22 mouse cellular contexts compared by ENCODE assay signal in genomic region chr11:113661835-113662351, GRCm38 (mm10). TPM values are rescaled to one million over a fixed set of nuclear protein-coding genes. Genes with fewer than 3 reads are reported as not detected.
A peak's percentile ranks its signal among the peaks of the same experiment; 100 is the strongest.
DNase-seq lines count a peak whose midpoint lies in the region; ATAC-seq lines count a peak whose summit lies in the region.
"Had no signal": no experiment of that assay in that cellular context is flagged by ENCODE, and none has a peak within 500 bp of the region (broad histone marks: within the 10 kb centered on the region; RNA-seq: fewer than 3 reads in every experiment).

No protein-coding gene starts in this region.

- no peaks in the 10 kb centered on the region for H3K27me3 ChIP-seq in forebrain, embryonic 11.5 days (ENCODE audit: control insufficient read depth, insufficient read depth, low read length)
- H3K27me3 ChIP-seq in forebrain, embryonic 10.5 days (ENCODE audit: poor library complexity, severe bottlenecking), result no peaks in the 10 kb centered on the region
- H3K27me3 ChIP-seq: CH12.LX; embryonic facial prominence, embryonic 12.5 days; forebrain, embryonic 13.5 days; heart, embryonic 13.5 days; hindbrain, embryonic 12.5 days had no signal

- WGBS in forebrain, embryonic 11.5 days, result 95% methylated on average over 18 of the region's 18 CpGs
- WGBS in forebrain, embryonic 10.5 days, result 95% methylated on average over 18 of the region's 18 CpGs

- H3K9me3 ChIP-seq in forebrain, embryonic 11.5 days (ENCODE audit: control insufficient read depth, low read length), result no peaks in the 10 kb centered on the region
- H3K9me3 ChIP-seq in forebrain, embryonic 10.5 days, result no peaks in the 10 kb centered on the region
- H3K9me3 ChIP-seq: embryonic facial prominence, embryonic 12.5 days; forebrain, embryonic 13.5 days; heart, embryonic 13.5 days; hindbrain, embryonic 12.5 days had no signal

- peak; percentile 46 for DNase-seq in forebrain, embryonic 11.5 days (ENCODE audit: low spot score)
- DNase-seq in forebrain, embryonic 10.5 days (ENCODE audit: extremely low spot score, low spot score), result no peak
- peak; percentile 91 for DNase-seq in heart, adult 11 months
- DNase-seq in heart, postnatal 36 days, result no peak
- no peak for DNase-seq in frontal cortex, postnatal 36 days (ENCODE audit: low spot score in 2 of 2)
- no peak for DNase-seq in frontal cortex, postnatal 25 days (ENCODE audit: low spot score in 2 of 2)
- DNase-seq: adrenal gland, adult 8-10 months; adrenal gland, postnatal 36 days; cerebellum, adult 11 months; gastrocnemius, postnatal 14 days; heart, postnatal 4 days; kidney, adult 8-10 months had no signal

- no peak overlapping the region for H3K9ac ChIP-seq in forebrain, embryonic 11.5 days (ENCODE audit: low read length)
- H3K9ac ChIP-seq: embryonic facial prominence, embryonic 12.5 days; forebrain, embryonic 13.5 days; heart, embryonic 13.5 days; hindbrain, embryonic 12.5 days had no signal

- H3K27ac ChIP-seq in forebrain, embryonic 11.5 days (ENCODE audit: low read depth, low read length), result no peak overlapping the region
- no peak overlapping the region for H3K27ac ChIP-seq in forebrain, embryonic 10.5 days
- H3K27ac ChIP-seq: embryonic facial prominence, embryonic 12.5 days; forebrain, embryonic 13.5 days; heart, embryonic 13.5 days; hindbrain, embryonic 12.5 days had no signal

- peaks cover 10% of the 10 kb centered on the region for H3K36me3 ChIP-seq in forebrain, embryonic 11.5 days (ENCODE audit: control insufficient read depth, insufficient read depth, low read length)
- H3K36me3 ChIP-seq in forebrain, embryonic 10.5 days (replicated peaks), result peaks cover 91% of the 10 kb centered on the region

- H3K4me2 ChIP-seq in forebrain, embryonic 11.5 days (ENCODE audit: low read depth, low read length, severe bottlenecking), result no peak overlapping the region
- H3K4me2 ChIP-seq: embryonic facial prominence, embryonic 12.5 days; forebrain, embryonic 13.5 days; heart, embryonic 13.5 days; hindbrain, embryonic 12.5 days had no signal

- H3K4me3 ChIP-seq in forebrain, embryonic 11.5 days (ENCODE audit: low read depth, low read length), result no peak overlapping the region
- H3K4me3 ChIP-seq in forebrain, embryonic 10.5 days, result no peak overlapping the region
- H3K4me3 ChIP-seq: embryonic facial prominence, embryonic 12.5 days; forebrain, embryonic 13.5 days; heart, embryonic 13.5 days; hindbrain, embryonic 12.5 days had no signal

- no peak for ATAC-seq in forebrain, embryonic 11.5 days (replicated peaks; ENCODE audit: low FRiP score)
- ATAC-seq in common myeloid progenitor, adult 5-6 weeks (replicated peaks; ENCODE audit: low read depth, poor library complexity, severe bottlenecking), result peak; percentile 24
- ATAC-seq: forebrain, embryonic 13.5 days; hindbrain, embryonic 16.5 days; inflammation-experienced regulatory T-cells, adult 6 months; intestine, postnatal 0 days had no signal

- intact Hi-C loops in heart, postnatal 36 days (cut with DNase I), result no loop called here

- no peaks in the 10 kb centered on the region for H3K4me1 ChIP-seq in forebrain, embryonic 11.5 days (replicated peaks; ENCODE audit: control insufficient read depth, insufficient read depth, low read length)
- no peaks in the 10 kb centered on the region for H3K4me1 ChIP-seq in forebrain, embryonic 10.5 days

RNA-seq across cellular contexts. Expression of gene Slc39a11, which starts 12.0 kb away (rescaled TPM):
- 18.4 and 20.6 TPM in 2 replicates for polyA plus RNA-seq in forebrain, embryonic 11.5 days (2014; fragmentation: Nextera tagmentation; extraction: Ambion mirVana)
- 18.4 and 19.8 TPM in 2 replicates for polyA plus RNA-seq in forebrain, embryonic 10.5 days (2016; fragmentation: Nextera tagmentation; extraction: Ambion mirVana)
- total RNA-seq in heart, postnatal 36 days (2021), result 1 to 10 TPM; 2.6 to 3.9 TPM
- 19.0 and 25.3 TPM in 2 replicates for total RNA-seq in common myeloid progenitor, adult 5-6 weeks (2017)

RNA-seq across cellular contexts. Expression of gene Cog1, which starts 12.9 kb away (rescaled TPM):
- polyA plus RNA-seq in forebrain, embryonic 11.5 days (2014; fragmentation: Nextera tagmentation; extraction: Ambion mirVana), result 36.2 and 39.4 TPM in 2 replicates
- 24.4 and 24.6 TPM in 2 replicates for polyA plus RNA-seq in forebrain, embryonic 10.5 days (2016; fragmentation: Nextera tagmentation; extraction: Ambion mirVana)
- 10 to 100 TPM; 17.6 to 18.3 TPM for total RNA-seq in heart, postnatal 36 days (2021)
- 17.2 and 19.2 TPM in 2 replicates for total RNA-seq in common myeloid progenitor, adult 5-6 weeks (2017)

RNA-seq across cellular contexts. Expression of gene Fam104a, which starts 22.1 kb away (rescaled TPM):
- 57.4 and 60.3 TPM in 2 replicates for polyA plus RNA-seq in forebrain, embryonic 11.5 days (2014; fragmentation: Nextera tagmentation; extraction: Ambion mirVana)
- polyA plus RNA-seq in forebrain, embryonic 10.5 days (2016; fragmentation: Nextera tagmentation; extraction: Ambion mirVana), result 55.1 and 56.6 TPM in 2 replicates
- 10 to 100 TPM; 14.9 to 15.6 TPM for total RNA-seq in heart, postnatal 36 days (2021)
- total RNA-seq in common myeloid progenitor, adult 5-6 weeks (2017), result 21.9 and 22.5 TPM in 2 replicates

RNA-seq across cellular contexts. Expression of gene D11Wsu47e, which starts 22.3 kb away (rescaled TPM):
- 26.5 and 27.4 TPM in 2 replicates for polyA plus RNA-seq in forebrain, embryonic 11.5 days (2014; fragmentation: Nextera tagmentation; extraction: Ambion mirVana)
- 23.8 and 26.1 TPM in 2 replicates for polyA plus RNA-seq in forebrain, embryonic 10.5 days (2016; fragmentation: Nextera tagmentation; extraction: Ambion mirVana)
- total RNA-seq in heart, postnatal 36 days (2021), result 1 to 10 TPM; 6.3 to 8.2 TPM
- total RNA-seq in common myeloid progenitor, adult 5-6 weeks (2017), result 10.4 and 19.1 TPM in 2 replicates

RNA-seq across cellular contexts. Expression of gene Sstr2, which starts 42.8 kb away (rescaled TPM):
- polyA plus RNA-seq in forebrain, embryonic 11.5 days (2014; fragmentation: Nextera tagmentation; extraction: Ambion mirVana), result 10.5 and 10.7 TPM in 2 replicates
- polyA plus RNA-seq in forebrain, embryonic 10.5 days (2016; fragmentation: Nextera tagmentation; extraction: Ambion mirVana), result 2.7 and 4.1 TPM in 2 replicates
- not detected for total RNA-seq in heart, postnatal 36 days (2021)
- 3.2 and 5.6 TPM in 2 replicates for total RNA-seq in common myeloid progenitor, adult 5-6 weeks (2017)
- total RNA-seq: CH12.LX; gastrocnemius, postnatal 14 days; heart, postnatal 4 days had no signal
- polyA plus RNA-seq: heart, postnatal 0 days had no signal

Comparison
In these comparisons a context has a peak if more than half of its experiments do, and no peak if none do; other contexts are left out.
1. DNase-seq: peak in forebrain, embryonic 11.5 days (single experiment) and heart, adult 11 months (single experiment); none in forebrain, embryonic 10.5 days (single experiment), heart, postnatal 36 days (0 of 2), frontal cortex, postnatal 36 days (0 of 2) and frontal cortex, postnatal 25 days (0 of 2).